Mouse (Mus musculus) heart, embryonic 10.5 days (tissue): ENCODE data around the gene Lce1a2. TPM values are rescaled to one million over a fixed set of nuclear protein-coding genes. Genes with fewer than 3 reads are reported as not detected.

Source experiments
- DNase-seq: peaks from one replicate; pipeline ENCODE4 v3.0.0-alpha.2; 2017; ENCODE audit warnings: low spot score
- H3K27ac ChIP-seq: fragments of 300-500 bp; sonication (generic); 2 replicates; pipeline ENCODE4 v1.5.1; 2016; ENCODE audit warnings: mild to moderate bottlenecking
- H3K27me3 ChIP-seq: fragments of 300-500 bp; sonication (generic); 2 replicates; pipeline ENCODE4 v1.6.1; 2016; ENCODE audit warnings: mild to moderate bottlenecking; ENCODE audit not compliant: poor library complexity, insufficient read depth, severe bottlenecking
- H3K36me3 ChIP-seq: fragments of 300-500 bp; sonication (generic); 2 replicates; pipeline ENCODE4 v1.6.1; 2016; ENCODE audit warnings: mild to moderate bottlenecking, moderate library complexity
- H3K4me1 ChIP-seq: fragments of 300-500 bp; sonication (generic); 2 replicates; pipeline ENCODE4 v1.6.1; 2016; ENCODE audit warnings: mild to moderate bottlenecking
- H3K4me3 ChIP-seq: fragments of 300-500 bp; sonication (generic); 2 replicates; pipeline ENCODE4 v1.5.1; 2016; ENCODE audit warnings: mild to moderate bottlenecking, moderate library complexity
- H3K9me3 ChIP-seq: fragments of 300-500 bp; sonication (generic); 2 replicates; pipeline ENCODE4 v1.6.1; 2016; ENCODE audit warnings: mild to moderate bottlenecking, moderate library complexity
- WGBS: fragments of 180-500 bp; shearing (Covaris S2); methylation state at CpG from one replicate; pipeline ENCODE4 v1.1.7; 2016; 5-methylcytosine and 5-hydroxymethylcytosine counted together
- polyA plus RNA-seq: library from polyadenylated mRNA; unstranded; fragments of >200 nt; fragmentation: Nextera tagmentation; extraction: Ambion mirVana; gene quantifications from 2 replicates; pipeline ENCODE4 v1.2.1, GENCODE M21; 2016

The Lce1a2 gene
- polyA plus RNA-seq, 1 experiment from 2014 or later = not detected

DNA sequence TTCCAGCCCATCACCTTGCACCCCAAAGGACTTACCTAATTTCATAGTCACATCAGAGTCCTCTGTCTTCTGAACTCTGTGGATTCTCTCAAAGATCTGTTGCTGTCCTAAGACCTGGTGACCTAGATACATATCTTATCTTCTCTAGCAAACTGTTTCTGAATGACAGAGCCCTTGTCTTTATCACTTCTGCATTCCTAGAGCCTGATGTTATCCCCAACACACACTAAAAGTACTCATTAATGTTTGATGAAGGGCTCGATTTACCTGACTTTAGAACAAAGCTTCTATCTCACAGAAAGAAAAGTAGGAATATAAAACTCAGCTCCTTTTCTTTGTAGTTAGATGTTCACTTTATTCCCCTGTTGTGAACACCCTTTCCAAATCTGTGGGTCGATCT, 48.6 kb downstream of the Lce1a2 start, which contains the start of gene Lce6a:
Gene Lce6a (minus strand): TSS at position 101 of the 400 bp plus-strand sequence.
- no peak within 1 kb of the TSS for H3K4me3 ChIP-seq
- DNase-seq = no peak
- H3K4me1 ChIP-seq = no peaks in the 10 kb centered on the region
- H3K27me3 ChIP-seq = no peaks in the 10 kb centered on the region
- H3K9me3 ChIP-seq = no peaks in the 10 kb centered on the region
- no peak within 1 kb of the TSS for H3K27ac ChIP-seq
- H3K36me3 ChIP-seq = no peaks in the 10 kb centered on the region
- 69% methylated on average over 2 of the region's 2 CpGs for WGBS

Other genes with a start within 250 kb of the Lce1a2 start
- 5.8 and 6.8 TPM in 2 replicates for gene Gm9774, start 240.9 kb downstream of the Lce1a2 start, polyA plus RNA-seq
- not detected in 2 replicates for gene Sprr2k, start 237.7 kb downstream of the Lce1a2 start, polyA plus RNA-seq
- gene Sprr1b, start 231.5 kb downstream of the Lce1a2 start, polyA plus RNA-seq = not detected in 2 replicates
- not detected in 2 replicates for gene Sprr3, start 211.6 kb downstream of the Lce1a2 start, polyA plus RNA-seq
- gene Sprr1a, start 184.4 kb downstream of the Lce1a2 start, polyA plus RNA-seq = 0.37 TPM in 1 of 2 replicates, not detected in the other
- not detected in 2 replicates for gene Sprr4, start 169.8 kb downstream of the Lce1a2 start, polyA plus RNA-seq
- not detected in 2 replicates for gene 2310046K23Rik, start 135.8 kb downstream of the Lce1a2 start, polyA plus RNA-seq
- not detected in 2 replicates for gene Ivl, start 96.6 kb downstream of the Lce1a2 start, polyA plus RNA-seq
- not detected in 2 replicates for gene Smcp, start 81.3 kb downstream of the Lce1a2 start, polyA plus RNA-seq
- not detected in 2 replicates for gene 2210017I01Rik, start 62.8 kb downstream of the Lce1a2 start, polyA plus RNA-seq
- not detected in 2 replicates for gene Lce6a, start 48.7 kb downstream of the Lce1a2 start, polyA plus RNA-seq
- gene Lce1a1, start 22.0 kb downstream of the Lce1a2 start, polyA plus RNA-seq = not detected in 2 replicates
- not detected in 2 replicates for gene Lce1b, start 13.4 kb downstream of the Lce1a2 start, polyA plus RNA-seq
- not detected in 2 replicates for gene Lce1c, start 8.9 kb upstream of the Lce1a2 start, polyA plus RNA-seq
- not detected in 2 replicates for gene Lce1d, start 16.9 kb upstream of the Lce1a2 start, polyA plus RNA-seq
- gene Lce1e, start 38.8 kb upstream of the Lce1a2 start, polyA plus RNA-seq = not detected in 2 replicates
- gene Lce1f, start 50.0 kb upstream of the Lce1a2 start, polyA plus RNA-seq = not detected in 2 replicates
- gene Gm38119, start 68.8 kb upstream of the Lce1a2 start, polyA plus RNA-seq = not detected in 2 replicates
- not detected in 2 replicates for gene Lce1g, start 82.0 kb upstream of the Lce1a2 start, polyA plus RNA-seq
- not detected in 2 replicates for gene Lce1h, start 94.8 kb upstream of the Lce1a2 start, polyA plus RNA-seq
- gene Lce1i, start 108.6 kb upstream of the Lce1a2 start, polyA plus RNA-seq = not detected in 2 replicates
- not detected in 2 replicates for gene Lce1j, start 120.2 kb upstream of the Lce1a2 start, polyA plus RNA-seq
- not detected in 2 replicates for gene Lce1k, start 137.6 kb upstream of the Lce1a2 start, polyA plus RNA-seq
- gene Kprp, start 156.9 kb upstream of the Lce1a2 start, polyA plus RNA-seq = not detected in 2 replicates
- gene Lce1l, start 181.0 kb upstream of the Lce1a2 start, polyA plus RNA-seq = not detected in 2 replicates
- not detected in 2 replicates for gene 2310050C09Rik, start 199.9 kb upstream of the Lce1a2 start, polyA plus RNA-seq